Mouse (Mus musculus): ENCODE measurements around the gene Syt1.
A peak's percentile ranks its signal among the peaks of the same experiment; 100 is the strongest.

Syt1 gene

GRCm38 (mm10) chr10:108765564-108765963 lies 245.2 kb downstream of the Syt1 start:
- peak; percentile 86 for DNase-seq (ENCODE audit: low read depth, low spot score)

DNA sequence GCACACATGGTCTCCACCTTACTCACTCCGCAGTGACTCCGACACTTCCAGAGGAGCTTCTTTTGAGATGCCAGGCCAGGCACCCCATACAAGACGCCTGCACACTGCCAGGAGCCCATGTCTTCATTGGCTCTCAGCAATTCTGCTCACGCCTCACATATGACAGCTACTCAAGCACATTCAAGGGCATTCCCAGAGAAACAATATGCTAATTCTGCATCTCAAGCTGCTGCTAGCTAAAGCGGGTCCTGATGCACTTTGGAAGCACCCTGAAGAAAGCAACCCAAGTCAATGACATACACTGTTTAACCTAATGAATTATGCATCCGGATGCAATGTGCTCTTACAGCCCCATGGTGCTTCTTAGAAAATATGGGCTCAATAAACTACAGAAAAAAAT lies 247.1 kb downstream of the Syt1 start:
- peak; percentile 65 for DNase-seq (ENCODE audit: low read depth, low spot score)

DNA sequence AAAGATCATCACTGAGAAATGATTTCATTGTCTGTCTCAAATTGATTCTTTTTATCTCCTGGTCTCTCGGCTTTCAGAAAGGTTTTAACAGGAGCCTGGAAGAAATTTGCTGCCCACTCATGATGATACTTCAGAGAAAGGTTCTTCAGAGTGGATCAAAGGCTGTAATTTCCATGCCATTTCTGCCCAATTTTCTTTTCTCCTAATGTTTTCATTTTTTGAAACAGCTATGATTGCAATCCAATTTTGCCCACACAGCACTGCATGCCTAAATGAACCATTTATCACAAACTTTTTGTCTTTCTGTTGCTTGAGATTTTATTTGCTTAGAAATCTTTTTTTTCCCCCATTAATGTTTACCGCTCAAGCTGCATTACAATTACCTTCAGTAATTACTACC lies 257.5 kb downstream of the Syt1 start:
- DNase-seq (ENCODE audit: low read depth, low spot score): peak; percentile 48

DNA sequence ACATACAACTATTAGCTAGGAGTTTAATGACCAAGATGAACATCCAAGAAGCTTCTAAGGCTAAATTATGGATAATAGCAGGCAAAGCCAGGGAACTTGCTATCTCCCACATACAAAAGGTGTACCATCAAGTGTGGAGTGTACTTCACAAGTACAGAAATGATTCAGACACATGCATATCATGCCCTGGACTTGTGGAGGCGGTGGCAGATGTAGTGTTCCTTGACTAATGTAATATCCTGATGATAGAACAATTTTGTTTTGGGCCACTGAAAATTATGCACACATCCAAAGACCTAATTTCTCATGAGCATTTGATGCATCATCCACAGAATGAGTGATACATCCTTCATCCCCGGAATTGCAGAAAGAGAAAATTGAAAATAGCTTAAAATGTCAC lies 267.0 kb downstream of the Syt1 start:
- peak; percentile 54 for DNase-seq (ENCODE audit: low read depth, low spot score)

DNA sequence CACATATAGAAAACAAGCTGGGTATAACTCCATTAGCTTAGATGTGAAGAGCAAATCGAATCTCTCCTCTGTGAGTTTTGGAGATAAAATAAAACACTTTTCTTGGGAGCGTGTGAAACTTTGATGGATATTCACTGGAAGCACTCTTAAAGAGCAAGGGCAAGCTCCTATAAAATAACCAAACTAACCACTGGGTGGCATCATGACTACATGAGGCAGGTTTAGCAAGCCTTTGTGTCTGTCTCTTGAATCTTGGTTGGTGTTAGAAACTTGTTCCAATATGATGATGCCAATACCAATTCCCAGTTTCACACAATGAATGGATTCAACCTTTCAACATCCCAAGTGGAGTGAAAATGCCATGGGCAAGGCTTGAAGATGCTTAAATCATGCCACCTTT lies 276.8 kb downstream of the Syt1 start:
- peak; percentile 77 for DNase-seq (ENCODE audit: low read depth, low spot score)

- peak; percentile 61 for DNase-seq (ENCODE audit: low read depth, low spot score)
These were observed 281.8 kb downstream of the Syt1 start for GRCm38 (mm10) chr10:108728961-108729360.

- DNase-seq (ENCODE audit: low read depth, low spot score): peak; percentile 64
These were observed 284.4 kb downstream of the Syt1 start for GRCm38 (mm10) chr10:108726391-108726790.

DNA sequence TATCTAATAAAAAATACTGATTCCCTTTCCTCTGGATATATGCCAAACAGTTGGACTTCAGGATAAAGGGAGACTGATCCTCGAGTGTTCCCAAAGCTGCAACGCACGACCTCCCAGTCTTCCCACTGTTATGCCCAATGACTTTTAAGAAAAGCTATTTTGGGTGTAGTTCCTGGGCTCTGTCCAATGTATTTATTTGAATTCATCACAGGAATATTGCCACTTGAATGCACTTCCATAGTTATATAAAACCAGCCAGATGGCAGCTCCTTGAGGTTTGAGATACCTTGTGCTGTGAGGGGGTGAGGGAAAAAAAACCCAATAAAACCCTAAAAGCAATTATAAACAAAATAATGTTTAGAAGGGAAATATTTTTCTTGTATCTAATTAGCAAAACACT lies 285.9 kb downstream of the Syt1 start:
- peak; percentile 93 for DNase-seq (ENCODE audit: low read depth, low spot score)

DNA sequence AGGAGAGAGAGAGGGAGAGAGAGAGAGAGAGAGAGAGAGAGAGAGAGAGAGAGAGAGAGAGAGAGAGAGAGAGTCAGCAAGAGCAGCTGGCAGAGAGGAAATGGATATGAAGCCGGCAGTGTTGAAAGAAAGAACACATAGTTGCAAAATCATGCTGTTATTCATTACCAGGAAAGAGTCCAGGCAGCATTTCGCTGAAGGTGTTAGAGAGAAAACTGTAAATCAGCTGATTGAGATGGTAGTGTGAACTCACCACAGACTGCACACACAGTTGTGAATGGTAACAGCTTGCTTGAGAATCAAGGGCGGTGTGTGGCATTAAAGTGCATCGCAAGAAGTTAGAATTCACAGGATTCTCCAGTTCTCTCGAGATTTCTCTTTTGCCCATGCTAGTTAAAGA lies 300.3 kb downstream of the Syt1 start:
- DNase-seq (ENCODE audit: low read depth, low spot score): peak; percentile 88

DNA sequence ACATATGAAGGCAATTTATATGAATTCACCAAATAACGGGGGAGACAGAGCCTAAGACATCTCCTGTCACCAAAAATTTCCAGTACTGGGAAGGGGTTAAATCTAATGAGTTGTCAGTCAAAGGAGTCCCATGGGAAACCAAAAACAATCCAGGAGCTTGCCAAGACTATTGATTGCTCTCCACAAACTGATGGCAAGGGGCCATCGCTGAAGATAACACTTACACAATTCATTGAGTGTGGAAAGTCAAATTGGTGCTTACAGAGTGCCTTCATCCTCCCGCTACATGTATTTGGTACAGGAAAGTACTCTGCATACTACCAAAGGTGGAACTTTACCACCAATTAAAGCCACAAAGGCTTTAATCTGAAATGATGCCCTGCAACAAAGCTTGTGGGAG lies 305.1 kb downstream of the Syt1 start:
- DNase-seq (ENCODE audit: low read depth, low spot score): no peak

DNA sequence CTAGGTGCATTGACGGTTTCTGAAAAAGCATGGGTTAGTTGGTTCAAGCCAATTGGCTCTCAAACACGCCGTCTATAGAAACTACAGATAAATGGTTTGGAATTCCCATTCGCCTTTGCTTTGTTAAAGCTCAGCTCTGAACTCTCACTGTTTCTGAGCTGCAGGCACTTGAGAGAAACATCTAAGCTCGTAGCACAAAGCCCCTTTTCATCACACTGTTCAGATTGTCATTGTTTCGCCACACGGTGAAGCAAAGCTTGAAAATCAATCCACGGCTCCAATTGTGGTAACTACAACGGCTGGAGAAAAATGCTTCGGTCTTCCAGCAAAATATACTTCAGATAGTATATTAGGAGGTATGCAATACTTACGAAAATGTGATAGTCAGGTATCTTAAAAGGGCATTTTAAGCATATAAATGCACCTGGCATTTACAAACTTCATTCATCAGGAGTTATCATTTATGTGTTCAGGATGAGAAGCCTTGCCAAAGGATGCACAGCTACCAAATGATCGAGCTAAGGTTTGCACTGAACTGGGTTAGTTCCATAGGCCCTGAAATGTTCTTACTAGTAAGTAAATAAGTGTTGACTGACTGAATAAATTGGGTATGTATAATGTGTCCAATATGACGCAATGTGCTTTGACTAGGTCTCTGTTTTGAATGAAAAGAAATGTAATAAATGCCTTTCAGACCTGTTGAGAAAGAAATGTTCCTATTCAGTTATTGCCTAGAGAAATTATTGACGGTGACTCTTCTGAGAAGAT lies 309.2 kb downstream of the Syt1 start:
- DNase-seq (ENCODE audit: low read depth, low spot score): peak; percentile 56

- no peak for DNase-seq (ENCODE audit: low read depth, low spot score)
These were observed 310.8 kb downstream of the Syt1 start, which contains the start of gene Gm5136 for GRCm38 (mm10) chr10:108699946-108700345. Gm5136 (minus strand) TSS chr10:108700160.

DNA sequence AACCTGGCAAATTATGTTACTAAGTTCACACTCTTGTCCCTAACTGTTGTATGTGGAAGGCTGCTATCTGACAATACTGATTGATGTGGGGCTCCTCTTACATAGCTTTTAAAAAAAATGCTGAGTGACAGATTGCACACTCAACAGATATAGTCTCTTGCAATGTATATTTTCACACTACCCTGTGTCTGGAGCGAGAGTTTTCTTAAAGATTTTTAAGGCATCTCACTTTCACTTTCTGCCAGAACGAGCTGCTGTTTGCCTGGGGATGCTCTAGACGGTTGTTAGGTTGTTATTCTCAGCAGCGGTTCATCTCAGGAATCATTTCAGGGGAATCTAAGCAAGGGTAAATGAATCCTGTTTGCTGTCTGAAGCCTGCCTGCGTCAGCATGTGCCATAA lies 313.7 kb downstream of the Syt1 start:
- DNase-seq (ENCODE audit: low read depth, low spot score): peak; percentile 72

DNA sequence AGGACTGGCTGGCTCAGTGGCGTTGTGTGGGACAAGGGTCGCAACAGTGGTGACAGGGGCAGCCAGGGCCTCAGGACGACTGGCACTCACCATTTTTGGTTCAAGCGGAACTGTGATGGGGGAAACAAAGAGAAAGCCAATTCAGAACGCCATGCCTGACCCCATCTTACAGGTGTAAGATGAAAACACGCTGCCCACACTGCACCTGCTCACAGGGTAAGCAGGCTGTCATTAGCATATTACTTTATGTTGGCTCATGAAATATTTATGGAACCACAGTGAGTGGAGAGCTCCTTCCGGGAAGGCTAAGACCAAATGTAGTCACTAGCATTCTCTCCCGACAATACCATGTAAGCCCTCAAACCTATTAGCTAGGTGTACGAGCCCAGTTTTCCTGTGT lies 319.8 kb downstream of the Syt1 start:
- peak; percentile 58 for DNase-seq (ENCODE audit: low read depth, low spot score)

DNA sequence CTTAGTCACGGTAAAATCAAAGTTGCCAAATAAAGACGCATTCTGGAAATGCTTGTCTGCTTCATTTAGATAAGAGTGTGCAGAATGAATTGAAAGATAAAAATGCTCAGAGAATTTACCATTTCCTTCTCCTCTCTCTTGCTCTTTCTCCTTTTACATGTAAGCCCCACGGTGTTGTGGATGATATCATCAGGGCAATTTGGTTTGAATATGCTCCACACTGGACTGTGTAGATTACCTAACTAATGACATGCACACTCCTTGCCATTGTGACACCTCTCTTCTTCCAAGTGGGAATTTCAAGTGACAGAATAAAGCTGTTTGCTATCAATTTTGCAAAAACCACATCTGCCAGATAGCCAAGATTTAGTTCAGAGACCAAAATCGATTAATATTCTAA lies 324.1 kb downstream of the Syt1 start:
- no peak for DNase-seq (ENCODE audit: low read depth, low spot score)

DNA sequence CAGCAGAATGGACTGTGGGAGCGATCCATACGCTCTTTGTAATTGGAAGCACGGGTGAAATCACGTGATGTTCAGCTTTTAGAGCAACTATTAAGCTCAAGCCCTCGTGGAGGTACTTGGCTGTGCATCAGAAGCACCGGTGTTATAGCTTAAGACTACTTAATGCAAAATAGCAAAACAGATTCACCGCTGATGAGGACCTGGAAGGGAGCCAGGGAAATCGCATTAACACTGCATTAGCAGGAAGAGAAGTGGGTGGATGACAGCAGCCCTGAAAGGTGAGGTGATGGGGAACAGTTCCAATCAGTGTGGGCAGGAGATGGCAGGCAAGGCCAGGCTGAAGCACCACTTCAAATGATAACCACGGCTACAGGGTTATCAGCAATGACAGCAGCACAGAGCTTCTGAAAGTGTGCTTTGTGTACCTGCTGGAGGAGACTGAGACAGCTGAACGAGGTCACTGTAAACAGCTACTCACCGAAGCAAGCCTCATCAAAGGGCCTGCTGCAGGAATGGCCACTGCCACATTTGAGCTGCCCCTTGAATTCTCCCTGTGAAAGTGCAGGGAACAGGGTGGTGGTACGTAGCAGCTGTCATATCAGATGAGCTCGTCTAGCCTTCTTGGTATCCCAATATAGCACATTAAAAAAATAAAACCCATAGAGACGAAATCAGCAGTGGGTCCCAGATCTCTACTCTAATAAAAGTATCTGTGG lies 330.9 kb downstream of the Syt1 start:
- peak; percentile 92 for DNase-seq (ENCODE audit: low read depth, low spot score)

DNA sequence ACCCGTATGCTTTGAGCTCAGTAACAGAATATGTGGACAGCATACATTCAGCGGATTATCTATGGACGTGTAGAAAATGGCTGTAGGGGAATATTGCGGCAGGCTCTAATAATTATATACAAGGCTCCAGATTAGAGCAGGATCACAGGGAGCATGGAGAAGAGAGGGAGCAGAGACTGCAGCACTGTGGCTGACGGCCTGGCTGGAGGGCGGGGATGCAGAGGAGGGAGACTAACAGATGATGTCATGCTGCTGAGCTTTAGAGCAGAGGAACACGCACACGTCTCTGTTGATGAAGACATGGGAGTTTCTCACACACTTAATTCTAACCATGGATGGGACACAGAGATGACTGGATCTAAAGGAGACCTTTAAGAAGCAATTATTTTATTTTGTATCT lies 333.7 kb downstream of the Syt1 start:
- DNase-seq (ENCODE audit: low read depth, low spot score): peak; percentile 56

GRCm38 (mm10) chr10:108668944-108669343 lies 341.8 kb downstream of the Syt1 start:
- DNase-seq (ENCODE audit: low read depth, low spot score): peak; percentile 76

DNA sequence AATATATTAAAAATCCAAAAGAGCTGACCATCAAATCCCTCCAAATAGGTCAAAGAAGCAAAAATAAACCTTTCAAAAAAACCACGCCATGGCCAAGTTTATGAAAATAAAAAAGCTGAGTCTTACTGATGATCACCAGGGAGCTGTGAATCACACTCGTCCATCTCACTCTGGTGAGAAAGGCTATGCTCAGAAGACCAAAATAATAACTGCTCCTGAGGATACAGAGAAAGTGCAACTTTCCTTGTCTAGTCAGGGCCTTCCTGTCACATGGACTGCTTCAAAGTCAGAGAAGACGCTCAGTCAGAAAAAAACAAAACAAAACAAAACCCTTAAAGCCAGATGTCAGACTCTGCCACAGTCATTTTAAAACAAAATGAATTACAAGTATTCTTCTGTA lies 350.5 kb downstream of the Syt1 start:
- peak; percentile 56 for DNase-seq (ENCODE audit: low read depth, low spot score)

GRCm38 (mm10) chr10:108658300-108658699 lies 352.5 kb downstream of the Syt1 start:
- peak; percentile 76 for DNase-seq (ENCODE audit: low read depth, low spot score)

- DNase-seq (ENCODE audit: low read depth, low spot score): no peak
These were observed 353.1 kb downstream of the Syt1 start for GRCm38 (mm10) chr10:108657669-108658068.

DNA sequence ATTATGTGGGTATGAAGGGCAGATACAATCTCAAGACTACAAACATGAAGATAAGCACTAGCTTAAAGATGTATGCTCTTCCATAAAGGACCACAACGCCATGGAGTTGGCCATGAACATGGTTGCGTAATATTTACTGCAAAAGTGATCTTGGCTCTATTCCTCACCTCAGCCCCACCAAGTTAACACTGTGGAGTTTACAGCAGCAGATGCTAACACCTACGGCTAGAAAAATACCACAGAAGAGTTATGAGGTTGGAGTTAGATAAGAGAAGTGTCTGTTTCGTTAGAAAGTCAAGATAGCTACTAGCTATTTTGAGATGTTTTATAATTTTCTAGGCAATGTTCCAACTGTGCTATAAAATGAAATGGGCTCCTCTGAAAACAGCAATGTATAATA lies 353.9 kb downstream of the Syt1 start:
- DNase-seq (ENCODE audit: low read depth, low spot score): peak; percentile 85

DNA sequence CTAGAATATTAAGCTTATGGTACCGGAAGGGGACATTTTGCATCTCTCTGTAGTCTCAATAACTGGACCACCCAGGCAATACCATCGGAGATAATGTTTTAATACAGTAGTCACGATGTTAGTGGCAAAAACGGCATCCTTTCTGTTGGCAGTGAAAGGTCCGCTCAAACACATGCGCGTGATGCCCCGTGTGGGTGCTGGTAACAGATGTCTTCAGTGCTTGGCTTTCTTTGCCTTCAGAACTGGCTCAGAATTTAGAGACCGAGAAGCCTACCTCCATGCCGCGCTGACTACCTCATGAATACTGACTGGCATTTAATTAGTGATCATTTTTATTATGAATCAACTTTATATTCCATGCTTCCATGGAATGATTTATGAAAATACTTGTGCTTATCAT lies 355.7 kb downstream of the Syt1 start:
- DNase-seq (ENCODE audit: low read depth, low spot score): peak; percentile 79

Measured in brain, adult 2 months (tissue).